Mouse (Mus musculus) bone marrow, adult 2 months (tissue): ENCODE data around the gene Tas1r1. TPM values are rescaled to one million over a fixed set of nuclear protein-coding genes. Genes with fewer than 3 reads are reported as not detected.

Experiments
- H3K27ac ChIP-seq: fragments of 200-500 bp; 2 replicates; pipeline ENCODE4 v1.5.1; 2012; ENCODE audit warnings: low read depth, mild to moderate bottlenecking, control low read depth, inconsistent platforms, low read length; ENCODE audit not compliant: control insufficient read depth, poor library complexity, insufficient read depth
- H3K4me1 ChIP-seq: fragments of 200-500 bp; 2 replicates; pipeline ENCODE4 v1.6.1; 2011; ENCODE audit warnings: low read length; ENCODE audit not compliant: control insufficient read depth, insufficient read depth
- H3K4me3 ChIP-seq: fragments of 200-500 bp; replicated peaks from 2 replicates; pipeline ENCODE3; 2011; ENCODE audit warnings: mild to moderate bottlenecking, low read depth, low read length, control low read depth; ENCODE audit not compliant: control insufficient read depth
- CTCF ChIP-seq: fragments of 200-500 bp; IDR thresholded peaks from 2 replicates; pipeline ENCODE4 v1.5.1; 2011; ENCODE audit warnings: low read length, control low read depth; ENCODE audit not compliant: control insufficient read depth, insufficient read depth
- POLR2A ChIP-seq: fragments of 200-500 bp; IDR thresholded peaks from 2 replicates; pipeline ENCODE4 v1.6.1; 2011; ENCODE audit warnings: low read depth, mild to moderate bottlenecking, control low read depth, low read length, borderline replicate concordance; ENCODE audit not compliant: control insufficient read depth
- WGBS: fragments of 180-500 bp; shearing (Covaris S2); methylation state at CpG from one replicate; pipeline ENCODE4 v1.1.7; 2018; 5-methylcytosine and 5-hydroxymethylcytosine counted together
- polyA plus RNA-seq: library from polyadenylated mRNA; stranded (reverse); fragments of >200 nt; gene quantifications from 2 replicates; pipeline ENCODE4 v1.2.4, GENCODE M21; 2011; ENCODE audit warnings: low replicate concordance; ENCODE audit not compliant: missing spikeins, insufficient read depth, insufficient read length

The Tas1r1 gene
- polyA plus RNA-seq, 1 experiment: 1.0 TPM

DNA sequence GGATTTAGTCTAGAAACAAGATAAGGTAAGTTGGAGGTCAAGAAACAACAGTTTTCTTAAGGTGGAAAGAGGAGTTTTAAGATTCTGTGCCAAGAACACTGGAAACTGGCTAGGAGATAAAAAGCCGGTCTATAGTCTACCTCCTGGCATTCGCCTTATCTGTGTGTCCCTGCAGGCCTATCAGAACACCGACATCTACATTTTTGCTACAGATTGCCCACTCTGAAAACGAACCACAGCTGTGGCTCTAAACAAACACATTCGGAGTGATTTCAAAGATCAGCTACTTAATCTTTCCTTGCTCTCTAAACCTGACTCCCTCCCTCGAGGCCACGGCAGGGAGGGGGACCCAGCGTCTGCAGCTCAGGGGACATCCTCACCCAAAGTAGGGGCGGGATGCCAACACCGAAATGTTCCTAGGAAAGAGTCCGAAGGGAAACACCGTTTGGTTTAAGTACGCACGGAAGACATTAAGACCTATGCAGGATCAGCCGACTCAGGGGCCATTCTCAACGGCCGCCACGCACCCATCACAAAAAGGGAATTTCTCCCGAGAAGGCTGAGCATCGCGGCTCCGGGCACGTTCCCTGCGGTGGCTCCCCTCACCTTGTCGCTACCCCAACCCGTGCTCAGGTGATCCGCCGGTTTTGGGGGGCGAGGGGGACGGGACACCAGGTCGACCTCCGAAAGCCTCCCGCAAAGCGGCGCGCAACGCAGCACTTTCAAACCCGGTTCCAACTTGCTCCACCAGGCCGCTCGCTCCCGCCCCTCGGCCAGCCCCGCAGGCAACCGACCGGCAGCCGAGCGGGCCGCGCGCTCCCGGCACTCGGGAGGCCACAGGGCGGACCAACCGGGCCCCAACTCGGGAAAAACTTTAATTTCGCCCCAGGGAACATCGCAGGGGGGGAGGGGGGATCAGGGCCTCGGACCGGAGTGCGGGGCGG, 43.9 kb downstream of the Tas1r1 start:
- Histone ChIP-seq H3K4me1 (no peaks in the 10 kb centered on the region; the same call in 1 of the 2 replicates), H3K27ac (no peak overlapping the region), H3K4me3 (peak overlapping the region; percentile 38)
- TF ChIP-seq POLR2A (0 out of 2 replicates have a peak, but pooled peaks have one; percentile 15), CTCF (no peak)
- WGBS: 6% methylated on average over 60 of the region's 61 CpGs

DNA sequence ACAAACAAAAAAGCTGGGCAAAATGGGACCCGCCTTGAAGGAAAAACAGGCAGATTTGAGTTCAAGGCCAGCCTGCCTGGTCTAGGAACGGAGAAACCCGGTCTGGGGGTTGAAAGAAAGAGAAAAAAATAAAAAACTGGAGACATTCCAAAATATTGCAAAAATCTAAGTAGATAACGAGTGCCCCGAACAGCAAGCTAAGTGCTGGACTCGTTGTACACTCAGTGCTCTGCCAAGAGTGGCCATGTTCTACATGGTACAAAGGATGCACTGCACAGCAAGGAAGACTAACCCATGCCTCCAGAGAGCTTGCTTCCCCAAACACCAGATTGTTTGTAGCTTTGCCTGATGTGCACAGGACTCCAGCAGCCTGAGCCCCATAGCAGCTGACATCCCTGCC, 45.3 kb downstream of the Tas1r1 start:
- WGBS: 80% methylated on average over 6 of the region's 6 CpGs
- TF ChIP-seq CTCF (no peak), POLR2A (no peak)
- Histone ChIP-seq H3K27ac (no peak overlapping the region), H3K4me3 (no peak overlapping the region), H3K4me1 (no peaks in the 10 kb centered on the region; the same call in none of the 2 replicates)

DNA sequence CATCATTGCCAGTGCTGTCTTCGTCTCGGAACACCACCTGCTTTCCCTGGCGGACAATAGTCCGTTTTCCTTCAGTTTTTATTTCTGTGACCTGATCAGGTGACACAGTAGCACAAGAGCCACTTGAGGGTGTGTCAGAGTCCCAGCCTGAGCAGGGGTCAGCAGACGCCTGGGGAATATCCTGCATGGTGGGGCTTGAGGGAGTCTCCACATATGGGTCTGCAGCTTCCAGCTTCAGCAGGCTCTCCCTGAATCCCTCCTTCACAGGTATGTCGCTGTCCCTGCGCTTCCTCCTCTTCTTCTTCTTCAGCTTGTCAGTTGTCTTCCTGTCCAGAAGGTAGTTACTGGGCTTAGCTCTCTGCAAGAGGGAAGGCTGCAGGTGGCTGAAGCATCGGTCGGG, 46.3 kb downstream of the Tas1r1 start:
- H3K27ac ChIP-seq: no peak overlapping the region
- no peak overlapping the region for H3K4me3 ChIP-seq
- H3K4me1 ChIP-seq: no peaks in the 10 kb centered on the region; the same call in none of the 2 replicates
- WGBS: 88% methylated on average over 9 of the region's 9 CpGs
- TF ChIP-seq CTCF (no peak), POLR2A (no peak)

DNA sequence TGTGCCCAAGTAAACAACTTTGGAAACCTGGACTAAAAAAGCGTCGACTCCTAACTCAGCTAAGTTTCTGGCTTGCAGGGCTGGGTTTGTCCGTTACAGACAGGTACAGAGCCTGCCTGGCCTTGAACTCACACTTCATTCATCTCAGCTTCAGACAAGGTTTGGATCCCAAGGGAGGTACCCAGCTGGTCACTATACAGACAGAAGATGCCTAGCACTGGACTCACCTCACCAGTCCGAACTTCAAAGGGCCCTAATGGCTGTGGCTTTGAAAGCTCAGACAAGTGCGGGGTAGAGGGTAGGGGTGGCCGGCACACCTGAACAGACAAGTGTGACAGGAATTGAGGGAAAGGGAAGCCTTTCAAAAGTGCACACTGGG, 49.3 kb downstream of the Tas1r1 start:
- no peak overlapping the region for H3K27ac ChIP-seq
- TF ChIP-seq CTCF (no peak), POLR2A (no peak)
- WGBS: 52% methylated on average over 6 of the region's 6 CpGs

DNA sequence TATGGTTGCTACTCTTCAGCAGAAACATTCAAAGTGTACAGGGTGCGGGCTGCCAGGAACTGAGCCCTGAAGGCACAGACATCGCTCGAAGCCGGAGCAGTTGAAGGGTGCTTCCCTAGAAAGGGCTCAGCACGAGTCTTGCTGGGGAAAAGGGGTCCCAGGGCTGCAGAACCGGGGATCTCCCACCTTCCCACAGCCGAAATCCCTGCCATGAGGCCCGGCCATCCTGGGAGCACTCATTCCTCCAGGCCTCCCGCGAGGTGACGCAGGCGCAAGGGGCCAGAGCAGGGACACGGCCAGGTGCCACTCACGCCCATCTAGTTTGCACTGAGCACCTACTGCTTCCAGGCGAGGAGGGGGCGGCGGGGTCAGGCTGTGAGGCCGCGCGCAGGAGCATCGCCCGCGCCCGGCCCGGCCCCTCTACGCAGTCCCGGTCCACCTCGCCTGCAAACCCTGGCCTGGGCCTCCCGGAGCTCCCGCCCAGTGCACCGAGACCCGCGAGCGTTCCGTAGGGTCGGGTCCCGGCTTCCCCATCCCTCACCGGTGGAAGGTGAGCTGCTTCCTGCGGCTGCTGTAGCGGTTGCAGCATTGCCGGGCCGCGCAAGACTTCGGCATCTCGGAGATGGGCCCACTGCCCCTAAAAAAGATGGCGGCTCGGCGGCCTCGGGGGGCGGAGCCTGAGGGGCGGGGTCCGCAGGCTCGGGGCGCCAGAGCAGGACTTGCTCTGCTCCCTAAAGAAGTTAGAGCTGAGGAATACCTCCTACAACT, 49.8 kb downstream of the Tas1r1 start, which contains the start of gene Thap3:
Gene Thap3 (minus strand): TSS at position 656 of the 768 bp plus-strand sequence.
- Histone ChIP-seq H3K27ac (peak within 1 kb of the TSS; percentile 33; the same call in 1 of the 2 replicates), H3K4me1 (no peaks in the 10 kb centered on the region; the same call in 1 of the 2 replicates), H3K4me3 (peak within 1 kb of the TSS; percentile 77)
- TF ChIP-seq CTCF: no peak
- peak; percentile 34; the same call in 1 of the 2 replicates for TF ChIP-seq POLR2A
- 1% methylated on average over 54 of the region's 54 CpGs for whole genome bisulfite sequencing

More for the DNA sequence above, 49.3 kb downstream of the Tas1r1 start:
- Histone ChIP-seq H3K4me1 (no peaks in the 10 kb centered on the region; the same call in 1 of the 2 replicates), H3K4me3 (peak overlapping the region; percentile 77)

DNA sequence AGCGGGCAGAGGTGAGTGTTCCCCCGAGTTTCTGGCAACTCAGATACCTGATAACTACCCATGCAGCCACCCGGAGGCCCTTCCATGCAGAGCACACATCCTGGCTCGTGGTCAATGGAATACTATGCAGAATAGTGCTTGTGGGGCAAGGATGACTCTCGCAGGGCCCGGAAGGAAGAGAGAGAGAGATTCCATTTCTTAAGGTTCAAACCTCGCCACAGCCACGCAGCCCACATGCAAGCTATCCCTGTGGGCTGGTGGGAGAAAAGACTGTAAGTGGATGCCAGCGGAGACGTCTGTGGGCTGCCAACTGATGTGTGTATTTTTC, 50.4 kb downstream of the Tas1r1 start:
- H3K4me3 ChIP-seq: peak overlapping the region; percentile 77
- TF ChIP-seq CTCF: no peak
- TF ChIP-seq POLR2A: no peak
- no peak overlapping the region for H3K27ac ChIP-seq
- no peaks in the 10 kb centered on the region; the same call in 1 of the 2 replicates for H3K4me1 ChIP-seq
- 18% methylated on average over 10 of the region's 10 CpGs for WGBS

DNA sequence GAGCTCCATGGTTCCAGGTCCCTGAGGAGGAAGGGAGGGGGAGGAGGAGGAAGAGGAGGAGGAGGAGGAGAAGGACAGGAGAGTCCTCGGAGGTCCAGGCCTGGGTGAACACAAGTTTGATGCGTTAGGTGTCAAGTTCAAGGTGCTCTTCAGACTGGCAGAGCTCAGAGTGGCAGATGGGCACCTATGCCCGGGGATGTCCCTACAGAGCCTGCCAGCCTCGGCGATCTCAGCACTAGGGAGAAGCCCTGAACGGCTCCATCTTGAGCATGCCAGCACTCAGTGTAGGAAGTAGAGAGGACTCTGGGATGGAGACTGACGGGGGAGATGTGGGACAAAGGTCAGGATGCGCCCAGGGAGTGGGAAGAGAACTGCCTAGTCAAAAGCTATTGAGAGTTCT, 51.7 kb downstream of the Tas1r1 start:
- TF ChIP-seq CTCF: no peak
- no peak for TF ChIP-seq POLR2A
- no peaks in the 10 kb centered on the region; the same call in 1 of the 2 replicates for H3K4me1 ChIP-seq
- 82% methylated on average over 8 of the region's 8 CpGs for WGBS
- H3K27ac ChIP-seq: no peak overlapping the region
- no peak overlapping the region for H3K4me3 ChIP-seq

DNA sequence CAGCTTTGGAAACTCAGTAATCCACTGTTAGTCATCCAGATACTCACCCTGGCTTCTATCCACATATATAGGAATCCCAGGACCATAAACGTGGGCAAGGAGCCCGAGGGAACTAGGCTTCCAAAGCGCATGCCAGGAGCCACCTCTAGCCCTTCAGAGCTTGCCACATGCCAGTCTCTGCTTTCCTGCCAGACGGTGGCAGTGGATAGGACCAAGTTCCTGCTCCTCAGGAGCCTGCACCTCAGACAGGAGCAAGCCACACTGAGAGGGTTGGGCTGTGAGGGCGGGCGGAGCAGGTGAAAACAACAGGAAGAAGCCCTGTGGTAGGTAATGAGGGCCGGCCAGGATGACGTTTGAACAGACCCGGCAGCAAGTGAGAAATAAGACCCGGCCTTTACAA, 52.5 kb downstream of the Tas1r1 start:
- TF ChIP-seq CTCF (no peak), POLR2A (no peak)
- Histone ChIP-seq H3K4me3 (no peak overlapping the region), H3K4me1 (no peaks in the 10 kb centered on the region; the same call in 1 of the 2 replicates), H3K27ac (no peak overlapping the region)
- 54% methylated on average over 10 of the region's 10 CpGs for WGBS
